Mouse (Mus musculus): Measurements from ENCODE around the gene Fscn2. TPM values are rescaled to one million over a fixed set of nuclear protein-coding genes. Genes with fewer than 3 reads are reported as not detected.
A peak's percentile ranks its signal among the peaks of the same experiment; 100 is the strongest.

Fscn2 gene
- polyA plus RNA-seq (2012; ENCODE audit: insufficient read depth, low replicate concordance) = 1.7 and 3.0 TPM in 2 replicates

GRCm38 (mm10) chr11:120361295-120361694, at the start of gene Fscn2:
Gene Fscn2, plus strand, starts transcription at chr11:120361534.
- Histone ChIP-seq H3K36me3 (replicated peaks; ENCODE audit: low read length) (no peaks in the 10 kb centered on the region), H3K27me3 (replicated peaks) (peaks cover 45% of the 10 kb centered on the region), H3K4me3 (replicated peaks) (peak within 1 kb of the TSS; percentile 21), H3K9me3 (no peaks in the 10 kb centered on the region), H3K4me1 (peaks cover 80% of the 10 kb centered on the region)
- TF ChIP-seq FLI1 (IDR thresholded peaks at IDR 0.05; ENCODE audit: low read length) = no peak
- TF ChIP-seq GATA1 (IDR thresholded peaks at IDR 0.05; ENCODE audit: borderline replicate concordance, low read length) = no peak

- Histone ChIP-seq H3K4me3 (replicated peaks) (no peak overlapping the region), H3K4me1 (peaks cover 76% of the 10 kb centered on the region), H3K9me3 (no peaks in the 10 kb centered on the region), H3K27me3 (replicated peaks) (peaks cover 25% of the 10 kb centered on the region), H3K36me3 (replicated peaks; ENCODE audit: low read length) (no peaks in the 10 kb centered on the region)
- TF ChIP-seq GATA1 (IDR thresholded peaks at IDR 0.05; ENCODE audit: borderline replicate concordance, low read length) (no peak), FLI1 (IDR thresholded peaks at IDR 0.05; ENCODE audit: low read length) (no peak)
Measured at GRCm38 (mm10) chr11:120311561-120311960, 49.8 kb upstream of the Fscn2 start.

GRCm38 (mm10) chr11:120312069-120312468, 49.3 kb upstream of the Fscn2 start:
- peaks cover 20% of the 10 kb centered on the region for H3K27me3 ChIP-seq (replicated peaks)
- no peaks in the 10 kb centered on the region for H3K9me3 ChIP-seq
- H3K4me1 ChIP-seq = peaks cover 76% of the 10 kb centered on the region
- H3K36me3 ChIP-seq (replicated peaks; ENCODE audit: low read length) = no peaks in the 10 kb centered on the region
- no peak overlapping the region for H3K4me3 ChIP-seq (replicated peaks)
- TF ChIP-seq FLI1 (IDR thresholded peaks at IDR 0.05; ENCODE audit: low read length) (no peak), GATA1 (IDR thresholded peaks at IDR 0.05; ENCODE audit: borderline replicate concordance, low read length) (no peak)

- Histone ChIP-seq H3K4me1 (peaks cover 58% of the 10 kb centered on the region), H3K27me3 (replicated peaks) (peaks cover 6% of the 10 kb centered on the region)
- TF ChIP-seq FLI1 (IDR thresholded peaks at IDR 0.05; ENCODE audit: low read length) = no peak
- TF ChIP-seq GATA1 (IDR thresholded peaks at IDR 0.05; ENCODE audit: borderline replicate concordance, low read length) = no peak
Measured at GRCm38 (mm10) chr11:120313906-120314685, 47.2 kb upstream of the Fscn2 start.

GRCm38 (mm10) chr11:120314721-120315415, 46.5 kb upstream of the Fscn2 start:
- H3K27me3 ChIP-seq (replicated peaks) = peaks cover 5% of the 10 kb centered on the region
- no peaks in the 10 kb centered on the region for H3K36me3 ChIP-seq (replicated peaks; ENCODE audit: low read length)
- peak overlapping the region; percentile 93 for H3K4me3 ChIP-seq (replicated peaks)
- TF ChIP-seq GATA1 (IDR thresholded peaks at IDR 0.05; ENCODE audit: borderline replicate concordance, low read length) (no peak), FLI1 (IDR thresholded peaks at IDR 0.05; ENCODE audit: low read length) (no peak)
- 0 out of 2 replicates have a peak, but pooled peaks cover 4% of the 10 kb centered on the region for H3K9me3 ChIP-seq
- H3K4me1 ChIP-seq = peaks cover 58% of the 10 kb centered on the region

More at GRCm38 (mm10) chr11:120313906-120314685, 47.2 kb upstream of the Fscn2 start:
- Histone ChIP-seq H3K9me3 (no peaks in the 10 kb centered on the region), H3K36me3 (replicated peaks; ENCODE audit: low read length) (no peaks in the 10 kb centered on the region), H3K4me3 (replicated peaks) (peak overlapping the region; percentile 77)

- Histone ChIP-seq H3K4me3 (replicated peaks) (peak overlapping the region; percentile 93), H3K9me3 (0 out of 2 replicates have a peak, but pooled peaks cover 4% of the 10 kb centered on the region)
Measured at GRCm38 (mm10) chr11:120315416-120315761, 45.9 kb upstream of the Fscn2 start.

GRCm38 (mm10) chr11:120315832-120316689, 45.3 kb upstream of the Fscn2 start:
- H3K4me3 ChIP-seq (replicated peaks) = peak overlapping the region; percentile 93
- no peak for TF ChIP-seq GATA1 (IDR thresholded peaks at IDR 0.05; ENCODE audit: borderline replicate concordance, low read length)
- TF ChIP-seq FLI1 (IDR thresholded peaks at IDR 0.05; ENCODE audit: low read length) = no peak

More at GRCm38 (mm10) chr11:120315416-120315761, 45.9 kb upstream of the Fscn2 start:
- H3K27me3 ChIP-seq (replicated peaks) = peaks cover 3% of the 10 kb centered on the region
- H3K4me1 ChIP-seq = peaks cover 55% of the 10 kb centered on the region
- TF ChIP-seq FLI1 (IDR thresholded peaks at IDR 0.05; ENCODE audit: low read length) (no peak), GATA1 (IDR thresholded peaks at IDR 0.05; ENCODE audit: borderline replicate concordance, low read length) (no peak)
- no peaks in the 10 kb centered on the region for H3K36me3 ChIP-seq (replicated peaks; ENCODE audit: low read length)

GRCm38 (mm10) chr11:120316690-120317254, 44.6 kb upstream of the Fscn2 start:
- Histone ChIP-seq H3K4me3 (replicated peaks) (peak overlapping the region; percentile 93), H3K36me3 (replicated peaks; ENCODE audit: low read length) (no peaks in the 10 kb centered on the region), H3K27me3 (replicated peaks) (no peaks in the 10 kb centered on the region), H3K4me1 (peaks cover 42% of the 10 kb centered on the region), H3K9me3 (0 out of 2 replicates have a peak, but pooled peaks cover 4% of the 10 kb centered on the region)
- TF ChIP-seq FLI1 (IDR thresholded peaks at IDR 0.05; ENCODE audit: low read length) (no peak), GATA1 (IDR thresholded peaks at IDR 0.05; ENCODE audit: borderline replicate concordance, low read length) (no peak)

More at GRCm38 (mm10) chr11:120315832-120316689, 45.3 kb upstream of the Fscn2 start:
- H3K4me1 ChIP-seq = peaks cover 49% of the 10 kb centered on the region
- 0 out of 2 replicates have a peak, but pooled peaks cover 4% of the 10 kb centered on the region for H3K9me3 ChIP-seq
- H3K36me3 ChIP-seq (replicated peaks; ENCODE audit: low read length) = no peaks in the 10 kb centered on the region
- no peaks in the 10 kb centered on the region for H3K27me3 ChIP-seq (replicated peaks)

- no peak for TF ChIP-seq GATA1 (IDR thresholded peaks at IDR 0.05; ENCODE audit: borderline replicate concordance, low read length)
- TF ChIP-seq FLI1 (IDR thresholded peaks at IDR 0.05; ENCODE audit: low read length) = no peak
- no peak overlapping the region for H3K4me3 ChIP-seq (replicated peaks)
- H3K36me3 ChIP-seq (replicated peaks; ENCODE audit: low read length) = no peaks in the 10 kb centered on the region
- peaks cover 41% of the 10 kb centered on the region for H3K4me1 ChIP-seq
- H3K9me3 ChIP-seq = 0 out of 2 replicates have a peak, but pooled peaks cover 4% of the 10 kb centered on the region
- no peaks in the 10 kb centered on the region for H3K27me3 ChIP-seq (replicated peaks)
Measured at GRCm38 (mm10) chr11:120317456-120317855, 43.9 kb upstream of the Fscn2 start.
